Mouse (Mus musculus): Measurements from ENCODE around the gene Opcml. TPM values are rescaled to one million over a fixed set of nuclear protein-coding genes. Genes with fewer than 3 reads are reported as not detected.

The Opcml gene
- polyA plus RNA-seq, 1 experiment from 2014 or later = 0.02 TPM

- H3K27ac ChIP-seq (ENCODE audit: low read depth) = no peak overlapping the region
- H3K4me1 ChIP-seq (ENCODE audit: insufficient read depth) = no peaks in the 10 kb centered on the region
- ATAC-seq = no peak
- no peaks in the 10 kb centered on the region for H3K27me3 ChIP-seq (ENCODE audit: insufficient read depth, low read length)
- no peak overlapping the region for H3K4me3 ChIP-seq (ENCODE audit: low read depth, low read length)
- TF ChIP-seq CTCF (IDR thresholded peaks at IDR 0.05; ENCODE audit: low read depth) (no peak), EP300 (IDR thresholded peaks at IDR 0.05; ENCODE audit: low read depth) (no peak)
- H3K9me3 ChIP-seq (ENCODE audit: low read length) = no peaks in the 10 kb centered on the region
- no peak overlapping the region for H3K9ac ChIP-seq (replicated peaks)
- no peak overlapping the region for H3K4me2 ChIP-seq (ENCODE audit: low read depth, low read length)
- H3K36me3 ChIP-seq (replicated peaks; ENCODE audit: insufficient read depth, low read length) = no peaks in the 10 kb centered on the region
- DNase-seq = no peak
Observed at GRCm38 (mm10) chr9:28317881-28318280, 527.3 kb downstream of the Opcml start.

- Histone ChIP-seq H3K4me2 (ENCODE audit: low read depth, low read length) (no peak overlapping the region), H3K27me3 (ENCODE audit: insufficient read depth, low read length) (no peaks in the 10 kb centered on the region), H3K36me3 (replicated peaks; ENCODE audit: insufficient read depth, low read length) (no peaks in the 10 kb centered on the region), H3K9ac (replicated peaks) (no peak overlapping the region), H3K4me1 (ENCODE audit: insufficient read depth) (no peaks in the 10 kb centered on the region), H3K9me3 (ENCODE audit: low read length) (no peaks in the 10 kb centered on the region), H3K4me3 (ENCODE audit: low read depth, low read length) (no peak overlapping the region), H3K27ac (ENCODE audit: low read depth) (no peak overlapping the region)
- WGBS (ENCODE audit: insufficient replicate concordance) = 57% methylated on average over 4 of the region's 4 CpGs
- ATAC-seq = no peak
- no peak for DNase-seq
- TF ChIP-seq EP300 (IDR thresholded peaks at IDR 0.05; ENCODE audit: low read depth) (no peak), CTCF (IDR thresholded peaks at IDR 0.05; ENCODE audit: low read depth) (no peak)
Observed at GRCm38 (mm10) chr9:28319021-28319755, 528.6 kb downstream of the Opcml start.

GRCm38 (mm10) chr9:28319802-28320201 is 529.2 kb downstream of the Opcml start:
- Histone ChIP-seq H3K27me3 (ENCODE audit: insufficient read depth, low read length) (no peaks in the 10 kb centered on the region), H3K27ac (ENCODE audit: low read depth) (no peak overlapping the region), H3K4me3 (ENCODE audit: low read depth, low read length) (no peak overlapping the region), H3K36me3 (replicated peaks; ENCODE audit: insufficient read depth, low read length) (no peaks in the 10 kb centered on the region), H3K4me1 (ENCODE audit: insufficient read depth) (no peaks in the 10 kb centered on the region), H3K9me3 (ENCODE audit: low read length) (no peaks in the 10 kb centered on the region), H3K4me2 (ENCODE audit: low read depth, low read length) (no peak overlapping the region), H3K9ac (replicated peaks) (no peak overlapping the region)
- 50% methylated on average over 1 of the region's 1 CpGs for WGBS (ENCODE audit: insufficient replicate concordance)
- ATAC-seq = no peak
- TF ChIP-seq CTCF (IDR thresholded peaks at IDR 0.05; ENCODE audit: low read depth) (no peak), EP300 (IDR thresholded peaks at IDR 0.05; ENCODE audit: low read depth) (no peak)
- no peak for DNase-seq

- no peak for ATAC-seq
- Histone ChIP-seq H3K27me3 (ENCODE audit: insufficient read depth, low read length) (no peaks in the 10 kb centered on the region), H3K4me2 (ENCODE audit: low read depth, low read length) (no peak overlapping the region), H3K9me3 (ENCODE audit: low read length) (no peaks in the 10 kb centered on the region), H3K27ac (ENCODE audit: low read depth) (no peak overlapping the region), H3K4me1 (ENCODE audit: insufficient read depth) (no peaks in the 10 kb centered on the region), H3K36me3 (replicated peaks; ENCODE audit: insufficient read depth, low read length) (no peaks in the 10 kb centered on the region), H3K4me3 (ENCODE audit: low read depth, low read length) (no peak overlapping the region), H3K9ac (replicated peaks) (no peak overlapping the region)
- no peak for TF ChIP-seq EP300 (IDR thresholded peaks at IDR 0.05; ENCODE audit: low read depth)
- WGBS (ENCODE audit: insufficient replicate concordance) = 53% methylated on average over 4 of the region's 4 CpGs
- no peak for DNase-seq
Observed at GRCm38 (mm10) chr9:28327985-28328384, 537.4 kb downstream of the Opcml start.

- Histone ChIP-seq H3K27me3 (ENCODE audit: insufficient read depth, low read length) (no peaks in the 10 kb centered on the region), H3K4me1 (ENCODE audit: insufficient read depth) (no peaks in the 10 kb centered on the region), H3K9ac (replicated peaks) (no peak overlapping the region), H3K27ac (ENCODE audit: low read depth) (no peak overlapping the region), H3K4me3 (ENCODE audit: low read depth, low read length) (no peak overlapping the region), H3K36me3 (replicated peaks; ENCODE audit: insufficient read depth, low read length) (no peaks in the 10 kb centered on the region), H3K9me3 (ENCODE audit: low read length) (no peaks in the 10 kb centered on the region), H3K4me2 (ENCODE audit: low read depth, low read length) (no peak overlapping the region)
- TF ChIP-seq EP300 (IDR thresholded peaks at IDR 0.05; ENCODE audit: low read depth) (no peak), CTCF (IDR thresholded peaks at IDR 0.05; ENCODE audit: low read depth) (no peak)
- 74% methylated on average over 2 of the region's 2 CpGs for WGBS (ENCODE audit: insufficient replicate concordance)
- DNase-seq = no peak
- ATAC-seq = no peak
Observed at GRCm38 (mm10) chr9:28328434-28328833, 537.9 kb downstream of the Opcml start.

- Histone ChIP-seq H3K4me2 (ENCODE audit: low read depth, low read length) (no peak overlapping the region), H3K4me3 (ENCODE audit: low read depth, low read length) (no peak overlapping the region), H3K4me1 (ENCODE audit: insufficient read depth) (no peaks in the 10 kb centered on the region), H3K9me3 (ENCODE audit: low read length) (no peaks in the 10 kb centered on the region), H3K36me3 (replicated peaks; ENCODE audit: insufficient read depth, low read length) (no peaks in the 10 kb centered on the region), H3K9ac (replicated peaks) (no peak overlapping the region), H3K27ac (ENCODE audit: low read depth) (no peak overlapping the region), H3K27me3 (ENCODE audit: insufficient read depth, low read length) (no peaks in the 10 kb centered on the region)
- DNase-seq (no peak), ATAC-seq (no peak)
- TF ChIP-seq CTCF (IDR thresholded peaks at IDR 0.05; ENCODE audit: low read depth) = no peak
- TF ChIP-seq EP300 (IDR thresholded peaks at IDR 0.05; ENCODE audit: low read depth) = no peak
Observed at GRCm38 (mm10) chr9:28329477-28329876, 538.9 kb downstream of the Opcml start.
